Mouse (Mus musculus) liver, postnatal 0 days (tissue): ENCODE data around the gene Rundc3a.

Experiments
- CTCF ChIP-seq: sonication (generic); IDR thresholded peaks from 2 replicates; pipeline ENCODE4 v1.5.1; 2016; ENCODE audit warnings: antibody characterized with exemption, low read depth
- EP300 ChIP-seq: IDR thresholded peaks from 2 replicates; pipeline ENCODE4 v1.6.1; 2016; ENCODE audit warnings: antibody characterized with exemption, low read depth, mild to moderate bottlenecking

- TF ChIP-seq EP300: no peak
- peak; percentile 90 for TF ChIP-seq CTCF
Observed at GRCm38 (mm10) chr11:102438212-102439092, 45.2 kb downstream of the Rundc3a start.
